Mouse (Mus musculus): Measurements from ENCODE around the gene Nfkbib. TPM values are rescaled to one million over a fixed set of nuclear protein-coding genes. Genes with fewer than 3 reads are reported as not detected.

Nfkbib gene
- 49.7 and 57.3 TPM in 2 replicates for polyA plus RNA-seq (2014; fragmentation: Nextera tagmentation; extraction: Ambion mirVana)

DNA sequence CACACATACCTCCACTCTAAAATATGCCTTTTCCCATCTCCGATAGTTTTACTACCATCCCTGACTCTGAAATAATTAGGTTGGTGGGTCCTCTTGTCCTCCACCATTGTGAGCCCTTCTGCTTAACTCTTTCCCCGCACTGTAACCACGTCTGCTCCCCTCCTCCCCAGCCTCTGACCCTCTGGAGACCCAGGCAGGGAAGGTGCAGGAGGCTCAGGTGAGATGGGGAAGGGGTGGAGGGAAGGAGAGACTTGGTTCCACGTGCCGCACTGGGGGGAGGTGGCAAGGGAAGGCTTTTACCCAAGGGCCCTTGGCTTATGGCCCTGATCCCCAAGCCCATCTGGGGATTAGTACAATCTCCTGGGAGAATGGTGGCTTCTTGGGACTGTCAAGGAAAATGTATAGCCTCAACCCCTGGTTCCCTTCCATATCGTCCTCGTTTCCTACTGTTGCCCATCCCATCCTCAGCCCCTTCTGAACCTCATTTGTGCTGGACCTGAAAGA, at the start of gene Nfkbib:
Gene Nfkbib, minus strand, starts transcription at position 51 of the 504 bp plus-strand sequence.
- Histone ChIP-seq H3K4me2 (ENCODE audit: low read depth) (peak within 1 kb of the TSS; percentile 47), H3K27me3 (ENCODE audit: control insufficient read depth, insufficient read depth, low read length) (no peaks in the 10 kb centered on the region), H3K4me3 (ENCODE audit: low read depth, low read length) (peak within 1 kb of the TSS; percentile 66), H3K36me3 (ENCODE audit: control insufficient read depth, insufficient read depth, low read length) (no peaks in the 10 kb centered on the region), H3K9me3 (ENCODE audit: control insufficient read depth, low read length) (no peaks in the 10 kb centered on the region), H3K4me1 (ENCODE audit: control insufficient read depth, insufficient read depth, low read length) (peaks cover 5% of the 10 kb centered on the region; the same call in 1 of the 2 replicates), H3K27ac (ENCODE audit: low read depth, low read length) (no peak within 1 kb of the TSS), H3K9ac (ENCODE audit: low read length) (peak within 1 kb of the TSS; percentile 67)
- no peak for ATAC-seq (ENCODE audit: insufficient read depth, low FRiP score, low TSS enrichment)
- 68% methylated on average over 7 of the region's 7 CpGs for WGBS
- DNase-seq (ENCODE audit: low spot score), result no peak

DNA sequence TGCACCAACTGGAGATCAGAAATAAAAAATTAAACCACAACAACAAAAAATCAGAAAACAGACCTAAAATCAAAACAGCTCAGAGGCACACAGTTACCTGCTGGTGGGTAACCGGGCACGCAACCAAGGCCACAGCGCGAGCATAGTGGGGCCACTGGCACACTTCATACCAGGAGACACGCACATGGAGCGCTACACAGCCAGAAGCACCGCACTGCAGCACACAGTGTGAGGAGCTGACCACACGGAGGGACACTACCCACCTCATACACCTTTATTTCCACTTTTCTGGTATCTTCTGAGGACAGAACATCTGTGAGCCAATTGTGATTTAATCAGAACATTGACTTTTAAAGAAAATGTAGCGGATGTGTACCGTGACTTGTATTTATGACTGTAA, 49.6 kb upstream of the Nfkbib start:
- H3K4me2 ChIP-seq (ENCODE audit: low read depth), result no peak overlapping the region
- no peak overlapping the region for H3K4me3 ChIP-seq (ENCODE audit: low read depth, low read length)
- no peaks in the 10 kb centered on the region for H3K27me3 ChIP-seq (ENCODE audit: control insufficient read depth, insufficient read depth, low read length)
- H3K4me1 ChIP-seq (ENCODE audit: control insufficient read depth, insufficient read depth, low read length), result peaks cover 44% of the 10 kb centered on the region
- no peaks in the 10 kb centered on the region for H3K9me3 ChIP-seq (ENCODE audit: control insufficient read depth, low read length)
- no peak for ATAC-seq (ENCODE audit: insufficient read depth, low FRiP score, low TSS enrichment)
- peaks cover 66% of the 10 kb centered on the region for H3K36me3 ChIP-seq (ENCODE audit: control insufficient read depth, insufficient read depth, low read length)
- H3K27ac ChIP-seq (ENCODE audit: low read depth, low read length), result no peak overlapping the region
- 93% methylated on average over 10 of the region's 10 CpGs for WGBS
- H3K9ac ChIP-seq (ENCODE audit: low read length), result no peak overlapping the region
- no peak for DNase-seq (ENCODE audit: low spot score)

DNA sequence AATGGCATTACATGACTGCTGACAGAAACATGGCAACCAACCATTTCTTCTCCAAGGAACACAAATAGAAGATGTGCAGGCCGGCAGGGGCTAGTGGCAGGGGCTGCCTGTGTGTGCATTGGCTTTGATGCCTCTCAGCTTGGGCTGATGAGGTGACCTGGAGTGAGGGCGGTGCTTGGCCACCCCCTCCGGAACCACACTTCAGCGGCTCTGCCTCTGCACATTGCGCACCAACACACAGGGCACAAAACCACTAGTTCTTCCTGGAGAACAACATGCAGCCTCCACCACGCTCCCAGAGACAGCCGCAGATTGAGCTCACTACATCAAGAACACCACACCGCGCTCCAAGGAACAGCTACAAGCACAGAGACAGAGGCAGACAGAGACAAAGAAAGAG, 48.9 kb upstream of the Nfkbib start:
- no peaks in the 10 kb centered on the region for H3K9me3 ChIP-seq (ENCODE audit: control insufficient read depth, low read length)
- H3K4me1 ChIP-seq (ENCODE audit: control insufficient read depth, insufficient read depth, low read length), result peaks cover 44% of the 10 kb centered on the region
- H3K4me3 ChIP-seq (ENCODE audit: low read depth, low read length), result no peak overlapping the region
- H3K27me3 ChIP-seq (ENCODE audit: control insufficient read depth, insufficient read depth, low read length), result no peaks in the 10 kb centered on the region
- H3K9ac ChIP-seq (ENCODE audit: low read length), result no peak overlapping the region
- no peak for ATAC-seq (ENCODE audit: insufficient read depth, low FRiP score, low TSS enrichment)
- H3K4me2 ChIP-seq (ENCODE audit: low read depth), result no peak overlapping the region
- peaks cover 60% of the 10 kb centered on the region for H3K36me3 ChIP-seq (ENCODE audit: control insufficient read depth, insufficient read depth, low read length)
- WGBS, result 88% methylated on average over 9 of the region's 9 CpGs
- DNase-seq (ENCODE audit: low spot score), result no peak
- H3K27ac ChIP-seq (ENCODE audit: low read depth, low read length), result 0 out of 2 replicates have a peak overlapping the region, but pooled peaks have one; percentile 8

DNA sequence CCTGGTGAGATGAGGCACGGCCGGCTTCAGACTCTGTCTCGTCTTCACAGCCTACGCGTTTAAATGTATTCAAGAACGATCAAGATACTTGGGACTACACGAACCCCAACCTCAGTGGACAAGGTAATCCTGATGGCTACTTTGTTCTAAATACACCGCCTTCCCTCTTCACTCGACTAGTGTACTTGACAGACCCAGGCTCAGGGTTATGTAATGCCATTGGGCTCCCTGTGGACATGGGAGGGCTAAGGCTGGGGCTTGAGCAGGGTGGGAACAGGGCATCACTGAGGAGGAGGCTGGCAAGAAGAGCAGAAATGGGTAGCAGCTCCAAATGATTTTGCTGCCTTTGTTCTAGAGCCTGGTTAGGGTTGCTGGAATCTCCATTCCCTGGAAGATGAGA, 47.9 kb upstream of the Nfkbib start:
- Histone ChIP-seq H3K4me3 (ENCODE audit: low read depth, low read length) (no peak overlapping the region), H3K9me3 (ENCODE audit: control insufficient read depth, low read length) (no peaks in the 10 kb centered on the region), H3K36me3 (ENCODE audit: control insufficient read depth, insufficient read depth, low read length) (peaks cover 51% of the 10 kb centered on the region), H3K27me3 (ENCODE audit: control insufficient read depth, insufficient read depth, low read length) (no peaks in the 10 kb centered on the region), H3K9ac (ENCODE audit: low read length) (no peak overlapping the region), H3K4me1 (ENCODE audit: control insufficient read depth, insufficient read depth, low read length) (peaks cover 35% of the 10 kb centered on the region), H3K4me2 (ENCODE audit: low read depth) (no peak overlapping the region), H3K27ac (ENCODE audit: low read depth, low read length) (no peak overlapping the region)
- 95% methylated on average over 9 of the region's 9 CpGs for WGBS
- DNase-seq (ENCODE audit: low spot score), result no peak
- no peak for ATAC-seq (ENCODE audit: insufficient read depth, low FRiP score, low TSS enrichment)

DNA sequence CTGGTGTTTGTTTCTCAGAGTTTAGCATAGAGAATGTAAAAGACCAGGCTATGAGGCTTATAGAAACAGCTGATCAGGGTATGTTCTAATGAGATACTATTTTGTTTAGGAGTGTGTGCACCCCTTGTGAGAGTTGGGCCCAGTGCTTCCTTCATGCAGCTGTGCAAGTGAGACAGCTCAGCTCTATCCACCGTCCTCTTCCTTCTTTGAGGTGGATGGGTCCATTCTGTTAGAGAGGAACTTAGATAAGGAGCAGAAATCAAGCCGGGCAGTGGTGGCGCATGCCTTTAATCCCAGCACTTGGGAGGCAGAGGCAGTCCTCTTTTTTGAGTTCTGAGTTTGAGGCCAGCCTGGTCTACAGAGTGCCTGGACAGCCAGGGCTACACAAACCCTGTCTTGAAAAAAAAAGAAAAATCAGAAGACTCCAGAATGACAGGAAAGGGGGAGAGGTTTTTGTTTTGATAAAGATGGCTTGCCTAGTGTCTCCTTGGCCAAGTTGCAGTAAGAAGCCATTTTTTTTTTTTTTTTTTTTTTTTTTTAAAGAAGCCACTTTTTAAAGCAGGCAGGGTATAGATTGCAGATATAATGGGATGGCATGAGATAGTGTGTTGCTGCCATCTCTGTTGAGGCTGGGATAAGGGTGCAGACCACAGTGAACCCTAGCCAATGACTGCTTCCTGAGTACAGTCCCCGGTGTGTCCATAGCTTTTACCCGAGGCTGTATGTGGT, 47.2 kb upstream of the Nfkbib start:
- peaks cover 28% of the 10 kb centered on the region for H3K4me1 ChIP-seq (ENCODE audit: control insufficient read depth, insufficient read depth, low read length)
- no peak for DNase-seq (ENCODE audit: low spot score)

DNA sequence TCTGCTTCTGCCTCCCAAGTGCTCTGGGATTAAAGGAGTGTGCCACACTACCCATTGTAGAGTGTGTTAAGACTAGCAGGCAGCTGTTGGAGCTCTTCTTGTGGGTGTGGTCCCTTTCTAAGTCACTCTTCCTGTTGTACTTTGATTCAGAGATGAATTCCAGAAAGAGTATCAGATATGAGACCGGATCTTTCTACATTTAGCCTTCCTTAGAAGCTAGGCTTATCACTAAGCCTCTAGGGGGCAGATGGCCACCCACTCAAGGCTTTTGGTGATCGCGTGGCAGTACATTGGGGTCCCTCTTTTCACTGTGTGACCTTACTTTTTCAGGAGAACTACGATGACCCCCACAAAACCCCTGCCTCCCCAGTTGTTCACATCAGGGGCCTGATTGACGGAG, 45.6 kb upstream of the Nfkbib start:
- peaks cover 25% of the 10 kb centered on the region for H3K4me1 ChIP-seq (ENCODE audit: control insufficient read depth, insufficient read depth, low read length)
- WGBS, result 92% methylated on average over 5 of the region's 5 CpGs
- H3K9ac ChIP-seq (ENCODE audit: low read length), result no peak overlapping the region; the same call in 1 of the 2 replicates
- H3K4me2 ChIP-seq (ENCODE audit: low read depth), result peak overlapping the region; percentile 77
- ATAC-seq (ENCODE audit: insufficient read depth, low FRiP score, low TSS enrichment) (no peak), DNase-seq (ENCODE audit: low spot score) (no peak)
- no peak overlapping the region for H3K27ac ChIP-seq (ENCODE audit: low read depth, low read length)
- no peaks in the 10 kb centered on the region for H3K27me3 ChIP-seq (ENCODE audit: control insufficient read depth, insufficient read depth, low read length)
- H3K36me3 ChIP-seq (ENCODE audit: control insufficient read depth, insufficient read depth, low read length), result peaks cover 39% of the 10 kb centered on the region
- peak overlapping the region; percentile 82 for H3K4me3 ChIP-seq (ENCODE audit: low read depth, low read length)
- H3K9me3 ChIP-seq (ENCODE audit: control insufficient read depth, low read length), result no peaks in the 10 kb centered on the region

More for the DNA sequence above, 47.2 kb upstream of the Nfkbib start:
- Histone ChIP-seq H3K9ac (ENCODE audit: low read length) (no peak overlapping the region), H3K27ac (ENCODE audit: low read depth, low read length) (no peak overlapping the region), H3K9me3 (ENCODE audit: control insufficient read depth, low read length) (no peaks in the 10 kb centered on the region), H3K4me2 (ENCODE audit: low read depth) (no peak overlapping the region), H3K4me3 (ENCODE audit: low read depth, low read length) (no peak overlapping the region), H3K27me3 (ENCODE audit: control insufficient read depth, insufficient read depth, low read length) (no peaks in the 10 kb centered on the region), H3K36me3 (ENCODE audit: control insufficient read depth, insufficient read depth, low read length) (peaks cover 46% of the 10 kb centered on the region)
- WGBS, result 94% methylated on average over 5 of the region's 5 CpGs
- ATAC-seq (ENCODE audit: insufficient read depth, low FRiP score, low TSS enrichment), result no peak

DNA sequence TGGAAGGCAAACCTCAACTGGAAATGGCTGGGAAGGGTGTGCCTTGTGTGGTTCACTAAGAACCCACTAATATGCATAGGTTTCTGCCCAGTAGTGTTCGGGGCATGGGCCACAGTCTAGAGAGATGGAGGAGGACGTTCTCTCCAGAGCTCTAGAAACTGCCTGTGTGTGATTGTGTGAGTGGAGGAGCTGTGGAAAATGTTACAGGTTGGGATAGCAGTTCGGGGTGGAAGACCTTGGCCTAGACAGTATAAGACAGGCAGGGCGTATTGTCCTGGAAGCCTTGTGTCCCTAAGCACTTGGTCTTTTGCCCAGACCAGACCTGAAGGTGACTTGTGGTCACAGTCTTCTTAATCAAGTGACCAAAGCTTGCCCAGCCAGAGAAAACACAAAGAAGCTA, 45.1 kb upstream of the Nfkbib start:
- Histone ChIP-seq H3K27ac (ENCODE audit: low read depth, low read length) (no peak overlapping the region), H3K4me1 (ENCODE audit: control insufficient read depth, insufficient read depth, low read length) (peaks cover 24% of the 10 kb centered on the region), H3K27me3 (ENCODE audit: control insufficient read depth, insufficient read depth, low read length) (no peaks in the 10 kb centered on the region), H3K9ac (ENCODE audit: low read length) (peak overlapping the region; percentile 96), H3K4me2 (ENCODE audit: low read depth) (peak overlapping the region; percentile 77), H3K36me3 (ENCODE audit: control insufficient read depth, insufficient read depth, low read length) (peaks cover 35% of the 10 kb centered on the region), H3K4me3 (ENCODE audit: low read depth, low read length) (peak overlapping the region; percentile 82), H3K9me3 (ENCODE audit: control insufficient read depth, low read length) (no peaks in the 10 kb centered on the region)
- DNase-seq (ENCODE audit: low spot score) (no peak), ATAC-seq (ENCODE audit: insufficient read depth, low FRiP score, low TSS enrichment) (no peak)
- 76% methylated on average over 4 of the region's 4 CpGs for WGBS

DNA sequence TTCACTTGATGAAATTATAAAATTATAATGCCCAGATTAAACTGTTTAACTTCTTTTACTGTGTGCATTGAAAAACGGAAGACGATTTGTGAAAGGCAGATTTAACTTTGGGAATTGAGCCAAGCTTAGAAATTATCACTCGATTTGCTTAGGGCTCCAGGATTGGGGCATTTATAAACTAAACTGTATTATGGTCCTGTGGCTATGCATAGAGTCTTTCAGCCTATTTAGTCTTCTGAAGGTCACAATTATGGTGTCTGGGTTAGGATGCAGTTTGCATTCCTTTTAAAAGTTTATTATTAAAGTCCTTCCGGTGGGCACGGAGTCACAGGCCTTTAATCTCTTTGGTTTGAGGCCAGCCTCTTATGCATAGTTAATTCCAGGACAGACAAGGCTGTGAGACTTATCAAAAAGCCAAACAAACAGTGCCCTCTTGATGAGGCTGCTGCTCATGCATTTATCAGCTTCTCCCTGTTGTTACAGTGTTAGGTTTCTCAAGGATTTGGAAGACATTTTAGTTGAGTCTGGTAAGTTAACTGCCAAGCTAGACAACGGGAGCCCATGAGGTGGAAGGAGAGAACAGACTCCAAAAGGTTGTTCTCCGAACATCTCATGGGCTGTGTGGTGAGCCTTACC, 44.4 kb upstream of the Nfkbib start:
- H3K9ac ChIP-seq (ENCODE audit: low read length), result peak overlapping the region; percentile 96
- 15% methylated on average over 7 of the region's 7 CpGs for WGBS
- H3K27ac ChIP-seq (ENCODE audit: low read depth, low read length), result no peak overlapping the region
- no peaks in the 10 kb centered on the region for H3K27me3 ChIP-seq (ENCODE audit: control insufficient read depth, insufficient read depth, low read length)
- DNase-seq (ENCODE audit: low spot score), result no peak
- H3K36me3 ChIP-seq (ENCODE audit: control insufficient read depth, insufficient read depth, low read length), result peaks cover 31% of the 10 kb centered on the region
- H3K9me3 ChIP-seq (ENCODE audit: control insufficient read depth, low read length), result no peaks in the 10 kb centered on the region
- peak overlapping the region; percentile 82 for H3K4me3 ChIP-seq (ENCODE audit: low read depth, low read length)
- peak overlapping the region; percentile 77 for H3K4me2 ChIP-seq (ENCODE audit: low read depth)
- ATAC-seq (ENCODE audit: insufficient read depth, low FRiP score, low TSS enrichment), result no peak
- peaks cover 23% of the 10 kb centered on the region for H3K4me1 ChIP-seq (ENCODE audit: control insufficient read depth, insufficient read depth, low read length)
